Mouse (Mus musculus): ENCODE data around the gene Nell2.

- TF ChIP-seq POLR2A (IDR thresholded peaks at IDR 0.05; ENCODE audit: low read depth, low read length): no peak
- TF ChIP-seq CTCF (IDR thresholded peaks at IDR 0.05; ENCODE audit: extremely low read depth, insufficient read length, insufficient replicate concordance, low read depth, low read length): no peak
Observed at GRCm38 (mm10) chr15:95460041-95460566, 68.3 kb downstream of the Nell2 start.

All from small intestine, adult 2 months (tissue).